Comparison of ENCODE assay signal across 27 mouse cellular contexts in genomic region chr16:95953159-95953650, GRCm38 (mm10). TPM values are rescaled to one million over a fixed set of nuclear protein-coding genes. Genes with fewer than 3 reads are reported as not detected.
DNase-seq lines count a peak whose midpoint lies in the region; ATAC-seq and TF ChIP-seq lines count a peak whose summit lies in the region.
"Had no signal": no experiment of that assay in that cellular context is flagged by ENCODE, and none has a peak within 500 bp of the region (broad histone marks: within the 10 kb centered on the region; RNA-seq: fewer than 3 reads in every experiment).

No protein-coding gene starts in this region.

- H3K9ac ChIP-seq in ES-E14 (ENCODE audit: insufficient read depth, low read depth, low read length, poor library complexity, severe bottlenecking), result no peak overlapping the region
- no peak overlapping the region for H3K9ac ChIP-seq in kidney, embryonic 14.5 days (ENCODE audit: low read depth, low read length)
- H3K9ac ChIP-seq in lung, postnatal 0 days (replicated peaks; ENCODE audit: low read depth), result no peak overlapping the region

- H3K4me1 ChIP-seq in ES-E14 (ENCODE audit: control insufficient read depth in 2 of 2, insufficient read depth in 2 of 2, low read length in 2 of 2, poor library complexity in 1 of 2), result peaks cover 0 to 4% of the 10 kb centered on the region in 2 experiments; a peak in 1 of 4 replicates
- no peaks in the 10 kb centered on the region for H3K4me1 ChIP-seq in kidney, embryonic 14.5 days (ENCODE audit: control insufficient read depth, insufficient read depth, low read length)
- no peaks in the 10 kb centered on the region for H3K4me1 ChIP-seq in lung, postnatal 0 days (ENCODE audit: insufficient read depth, low read depth, low read length)

- no peak for ATAC-seq in kidney, embryonic 14.5 days (ENCODE audit: low FRiP score, low TSS enrichment)
- ATAC-seq in lung, postnatal 0 days, result no peak
- ATAC-seq: activated CD4-positive, CD25-positive, alpha-beta regulatory T cell, adult 4 months; CD4-positive, CD25-positive, alpha-beta regulatory T cell, adult 4 months; Patski had no signal

- no peaks in the 10 kb centered on the region for H3K36me3 ChIP-seq in ES-E14 (ENCODE audit: control insufficient read depth, insufficient read depth, low read length, poor library complexity, severe bottlenecking)
- no peaks in the 10 kb centered on the region for H3K36me3 ChIP-seq in kidney, embryonic 14.5 days (ENCODE audit: control insufficient read depth, insufficient read depth, low read length)
- no peaks in the 10 kb centered on the region for H3K36me3 ChIP-seq in lung, postnatal 0 days (ENCODE audit: insufficient read depth, low read length)
- H3K36me3 ChIP-seq: G1E had no signal

- H3K27ac ChIP-seq in ES-E14 (ENCODE audit: insufficient read depth, low read depth, low read length, poor library complexity, severe bottlenecking), result peak overlapping the region; percentile 56; the same call in 1 of the 2 replicates
- H3K27ac ChIP-seq in kidney, embryonic 14.5 days (ENCODE audit: low read depth, low read length), result no peak overlapping the region
- H3K27ac ChIP-seq in lung, postnatal 0 days (ENCODE audit: low read length), result no peak overlapping the region

- H3K4me3 ChIP-seq in ES-E14 (ENCODE audit: insufficient read depth in 1 of 2, low read depth in 1 of 2, low read length in 2 of 2, poor library complexity in 1 of 2, severe bottlenecking in 1 of 2), result no peak overlapping the region
- no peak overlapping the region for H3K4me3 ChIP-seq in kidney, embryonic 14.5 days (ENCODE audit: low read length)
- no peak overlapping the region for H3K4me3 ChIP-seq in lung, postnatal 0 days (ENCODE audit: low read depth, low read length)

- peak; percentile 88 for DNase-seq in ES-CJ7 (ENCODE audit: low read depth, low spot score)
- DNase-seq in ES-E14 (ENCODE audit: low read depth, low spot score), result no peak
- DNase-seq in R1 (ENCODE audit: low read depth, low spot score), result peak; percentile 95
- peak; percentile 82 for DNase-seq in ZHBTc4 (ENCODE audit: low read depth, low spot score)
- DNase-seq in adipocyte (ENCODE audit: low spot score), result no peak
- DNase-seq in ovary, postnatal 36 days (ENCODE audit: low spot score), result no peak
- no peak for DNase-seq in lung, postnatal 0 days (ENCODE audit: low spot score)
- DNase-seq: adrenal gland, adult 2 months; adrenal gland, adult 8-10 months; adrenal gland, postnatal 10 days; adrenal gland, postnatal 14 days; adrenal gland, postnatal 25 days; adrenal gland, postnatal 36 days; B cell, adult 2 months; cerebellum, adult 11 months; cerebellum, adult 11-12 months; cerebellum, adult 18-20 months; cerebellum, adult 2 months; cerebellum, adult 8-10 months; cerebellum, adult 9-10 months; cerebellum, adult 9-11 months had no signal

- no peak for TF ChIP-seq EP300 in lung, postnatal 0 days (IDR thresholded peaks at IDR 0.05)

- H3K27me3 ChIP-seq in kidney, embryonic 14.5 days (ENCODE audit: control insufficient read depth, insufficient read depth, low read length), result no peaks in the 10 kb centered on the region
- H3K27me3 ChIP-seq in lung, postnatal 0 days (replicated peaks; ENCODE audit: insufficient read depth, low read length), result no peaks in the 10 kb centered on the region
- H3K27me3 ChIP-seq: CH12.LX had no signal

- no peak for TF ChIP-seq CTCF in lung, postnatal 0 days (IDR thresholded peaks at IDR 0.05)

- 94% methylated on average over 4 of the region's 4 CpGs for WGBS in kidney, embryonic 14.5 days
- WGBS in lung, postnatal 0 days, result 89% methylated on average over 4 of the region's 4 CpGs

- H3K4me2 ChIP-seq in kidney, embryonic 14.5 days (replicated peaks; ENCODE audit: low read depth, low read length), result no peak overlapping the region
- no peak overlapping the region for H3K4me2 ChIP-seq in lung, postnatal 0 days (replicated peaks; ENCODE audit: low read depth, low read length)

- in situ Hi-C loops in ES-E14 (cut with MboI; ENCODE audit: low sequenced_read_pairs in 2 of 2, unreplicated experiment in 2 of 2), result loop anchor here (10.0 to 25.0 kb wide), 2 partner anchors 338 to 341 kb away; no protein-coding TSS in a partner anchor

- H3K9me3 ChIP-seq in ES-E14 (ENCODE audit: control insufficient read depth, insufficient read depth, low read depth, low read length), result no peaks in the 10 kb centered on the region
- no peaks in the 10 kb centered on the region for H3K9me3 ChIP-seq in kidney, embryonic 14.5 days (ENCODE audit: control insufficient read depth, low read length)
- no peaks in the 10 kb centered on the region for H3K9me3 ChIP-seq in lung, postnatal 0 days (ENCODE audit: low read length)
- H3K9me3 ChIP-seq: G1E had no signal

TF ChIP-seq in ES-E14, 5 proteins besides CTCF, POLR2A, EP300 and RAD21:
- TF ChIP-seq CHD2 (IDR thresholded peaks at IDR 0.05; ENCODE audit: low read depth, low read length) (no peak), ZC3H11A (IDR thresholded peaks at IDR 0.05; ENCODE audit: borderline replicate concordance, low read depth, low read length) (no peak), HCFC1 (IDR thresholded peaks at IDR 0.05; ENCODE audit: borderline replicate concordance, insufficient read depth, low read length) (no peak)

RNA-seq across cellular contexts. Expression of gene Psmg1, which starts 37.6 kb away (rescaled TPM):
- 82.8 and 92.9 TPM in 2 replicates for total RNA-seq in ES-E14 (2012; rRNA removed)
- 99.2 and 105 TPM in 2 replicates for polyA plus RNA-seq in kidney, embryonic 14.5 days (2014; fragmentation: Nextera tagmentation; extraction: Ambion mirVana)
- polyA plus RNA-seq in lung, postnatal 0 days (2015; fragmentation: Nextera tagmentation; extraction: Ambion mirVana), result 34.0 and 34.3 TPM in 2 replicates

Comparison
In these comparisons a context has a peak if more than half of its experiments do, and no peak if none do; other contexts are left out.
1. DNase-seq: peak in ES-CJ7 (single experiment), R1 (single experiment) and ZHBTc4 (single experiment); none in ES-E14 (single experiment), adipocyte (single experiment), ovary, postnatal 36 days (single experiment) and lung, postnatal 0 days (single experiment).